Mouse (Mus musculus) stomach, embryonic 16.5 days (tissue): ENCODE data around the gene Lsm7. TPM values are rescaled to one million over a fixed set of nuclear protein-coding genes. Genes with fewer than 3 reads are reported as not detected.
"Not testable (repeated sequence)": the region's sequence is repeated elsewhere in the genome, so short reads cannot be mapped to it uniquely, and the experiment has no call there.

Source experiments
- ATAC-seq: fragments of 200-750 bp; cut with Nextera tagmentation; 2 replicates; pipeline ENCODE4 v1.8.0; 2017; ENCODE audit warnings: moderate number of reproducible peaks, moderate TSS enrichment; ENCODE audit not compliant: insufficient read depth, low FRiP score
- H3K27ac ChIP-seq: fragments of 300-500 bp; sonication (generic); 2 replicates; pipeline ENCODE4 v1.5.1; 2014; ENCODE audit warnings: low read length
- H3K27me3 ChIP-seq: fragments of 300-500 bp; sonication (generic); 2 replicates; pipeline ENCODE4 v1.6.1; 2014; ENCODE audit warnings: low read length, control low read depth, mixed read lengths; ENCODE audit not compliant: control insufficient read depth, insufficient read depth
- H3K36me3 ChIP-seq: fragments of 300-500 bp; sonication (generic); 2 replicates; pipeline ENCODE4 v1.6.1; 2014; ENCODE audit warnings: low read length; ENCODE audit not compliant: control insufficient read depth, insufficient read depth
- H3K4me1 ChIP-seq: fragments of 300-500 bp; sonication (generic); 2 replicates; pipeline ENCODE4 v1.6.1; 2014; ENCODE audit warnings: low read length, control low read depth, mixed read lengths; ENCODE audit not compliant: control insufficient read depth, insufficient read depth
- H3K4me2 ChIP-seq: fragments of 300-500 bp; sonication (generic); 2 replicates; pipeline ENCODE4 v1.6.1; 2014; ENCODE audit warnings: low read depth, low read length, mixed read lengths
- H3K4me3 ChIP-seq: fragments of 300-500 bp; sonication (generic); replicated peaks from 2 replicates; pipeline ENCODE4 v1.5.1; 2014; ENCODE audit warnings: mild to moderate bottlenecking, low read length
- H3K9ac ChIP-seq: fragments of 300-500 bp; sonication (generic); 2 replicates; pipeline ENCODE4 v1.6.1; 2014; ENCODE audit warnings: low read length
- H3K9me3 ChIP-seq: fragments of 300-500 bp; sonication (generic); replicated peaks from 2 replicates; pipeline ENCODE4 v1.6.1; 2016; ENCODE audit warnings: low read length, control low read depth; ENCODE audit not compliant: control insufficient read depth
- WGBS: fragments of 180-500 bp; shearing (Covaris S2); extraction: QIAGEN DNeasy Blood & Tissue Kit; methylation state at CpG from one replicate; pipeline ENCODE4 v1.1.7; 2014; 5-methylcytosine and 5-hydroxymethylcytosine counted together
- polyA plus RNA-seq: library from polyadenylated mRNA; unstranded; fragments of >200 nt; fragmentation: Nextera tagmentation; extraction: Ambion mirVana; gene quantifications from 2 replicates; pipeline ENCODE4 v1.2.1, GENCODE M21; 2015

Lsm7 gene
- polyA plus RNA-seq, 1 experiment from 2014 or later: 210 TPM

DNA sequence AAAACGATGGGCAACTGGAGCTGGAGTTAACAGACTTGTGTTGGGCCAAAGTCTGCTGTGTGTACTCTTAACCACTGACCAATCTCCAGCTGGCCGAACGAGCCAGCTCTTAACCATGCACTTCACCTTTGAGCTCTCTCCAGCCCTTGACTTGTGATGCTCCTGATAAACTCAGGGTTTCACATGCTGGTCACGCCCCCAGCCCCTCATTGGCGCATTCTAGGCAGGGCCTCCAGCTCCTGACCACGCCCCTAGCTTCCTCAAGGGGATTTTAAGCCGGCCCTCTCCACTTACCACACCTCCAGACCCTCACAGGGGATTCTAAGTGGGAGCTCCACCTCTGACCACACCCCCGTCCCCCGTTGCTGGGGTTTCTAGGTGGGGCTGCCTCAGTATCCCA is 23.9 kb downstream of the Lsm7 start:
- no peak overlapping the region for H3K4me2 ChIP-seq
- ATAC-seq: no peak
- no peak overlapping the region for H3K27ac ChIP-seq
- WGBS: 4% methylated on average over 9 of the region's 9 CpGs
- peaks cover 31% of the 10 kb centered on the region for H3K27me3 ChIP-seq
- no peaks in the 10 kb centered on the region; the same call in 1 of the 2 replicates for H3K9me3 ChIP-seq
- H3K9ac ChIP-seq: no peak overlapping the region
- peaks cover 11% of the 10 kb centered on the region; the same call in 1 of the 2 replicates for H3K36me3 ChIP-seq
- H3K4me3 ChIP-seq: no peak overlapping the region
- peaks cover 22% of the 10 kb centered on the region for H3K4me1 ChIP-seq

DNA sequence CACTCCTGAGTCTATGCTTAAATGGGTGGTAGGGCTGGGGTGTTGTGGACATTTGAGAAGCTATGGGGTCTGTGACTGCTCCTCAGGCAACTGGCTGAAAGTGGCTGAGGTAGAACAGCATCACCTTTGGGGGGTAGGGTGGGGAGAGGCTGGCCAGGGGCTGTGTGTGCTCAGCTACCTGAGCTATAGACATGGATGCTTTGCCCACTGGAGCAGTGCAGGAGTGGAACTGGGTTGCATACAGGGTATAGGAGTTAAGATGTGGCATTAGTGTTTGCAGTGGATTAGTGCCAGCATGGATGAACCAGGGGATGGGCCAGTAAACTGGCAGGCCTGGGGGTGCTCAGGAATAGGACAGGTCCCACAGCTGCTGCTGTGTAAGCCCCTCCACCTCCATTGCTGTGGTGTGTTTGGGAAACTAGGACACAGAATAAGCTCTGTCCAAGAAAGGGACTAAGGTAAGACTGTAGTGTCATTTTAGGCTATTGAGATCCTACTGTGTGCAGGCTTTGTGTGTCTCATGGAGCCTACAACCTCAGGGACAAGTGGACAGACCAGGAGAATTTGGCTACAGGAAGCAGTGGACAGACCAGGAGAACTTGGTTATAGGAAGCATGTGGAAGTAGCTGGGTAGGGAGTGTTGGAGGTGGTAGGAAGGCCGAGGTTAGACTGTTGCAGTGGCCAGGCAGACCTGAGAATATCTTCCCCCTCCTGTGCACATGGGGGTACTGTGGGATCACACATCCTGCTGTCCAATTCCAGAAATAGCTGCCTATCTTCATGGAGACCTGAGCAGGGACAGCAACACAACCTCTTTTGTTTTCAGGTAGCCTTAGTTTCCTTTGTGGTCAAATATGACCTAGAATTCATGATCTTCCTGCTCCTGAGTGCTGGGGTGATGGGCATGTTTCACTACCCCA is 25.4 kb downstream of the Lsm7 start:
- ATAC-seq: no peak
- WGBS: 61% methylated on average over 1 of the region's 1 CpGs
- Histone ChIP-seq H3K4me2 (no peak overlapping the region), H3K27ac (no peak overlapping the region), H3K36me3 (peaks cover 11% of the 10 kb centered on the region; the same call in 1 of the 2 replicates), H3K9me3 (no peaks in the 10 kb centered on the region; the same call in 1 of the 2 replicates), H3K27me3 (peaks cover 16% of the 10 kb centered on the region), H3K4me3 (no peak overlapping the region), H3K4me1 (peaks cover 26% of the 10 kb centered on the region), H3K9ac (no peak overlapping the region)

DNA sequence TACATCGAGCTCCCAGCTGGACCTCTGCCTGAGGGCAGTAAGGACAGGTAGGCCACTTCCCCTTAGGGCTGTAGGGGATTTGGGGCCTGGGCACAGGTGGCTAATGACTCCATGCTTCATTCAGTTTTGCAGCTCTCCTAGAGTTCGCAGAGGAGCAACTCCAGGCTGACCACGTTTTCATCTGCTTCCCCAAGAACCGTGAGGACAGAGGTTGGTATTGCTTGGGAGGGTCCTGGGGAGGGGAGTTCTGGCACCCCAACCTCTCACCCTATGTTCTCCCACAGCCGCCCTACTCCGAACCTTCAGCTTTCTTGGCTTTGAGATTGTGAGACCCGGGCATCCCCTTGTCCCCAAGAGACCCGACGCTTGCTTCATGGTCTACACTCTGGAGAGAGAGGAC is 26.4 kb downstream of the Lsm7 start:
- Histone ChIP-seq H3K36me3 (peaks cover 11% of the 10 kb centered on the region; the same call in 1 of the 2 replicates), H3K4me2 (peak overlapping the region; percentile 85; the same call in 1 of the 2 replicates), H3K4me1 (peaks cover 26% of the 10 kb centered on the region)
- WGBS: 76% methylated on average over 7 of the region's 9 CpGs
- H3K27ac ChIP-seq, H3K4me3 ChIP-seq, H3K9me3 ChIP-seq, ATAC-seq, H3K9ac ChIP-seq, H3K27me3 ChIP-seq: not testable (repeated sequence)

DNA sequence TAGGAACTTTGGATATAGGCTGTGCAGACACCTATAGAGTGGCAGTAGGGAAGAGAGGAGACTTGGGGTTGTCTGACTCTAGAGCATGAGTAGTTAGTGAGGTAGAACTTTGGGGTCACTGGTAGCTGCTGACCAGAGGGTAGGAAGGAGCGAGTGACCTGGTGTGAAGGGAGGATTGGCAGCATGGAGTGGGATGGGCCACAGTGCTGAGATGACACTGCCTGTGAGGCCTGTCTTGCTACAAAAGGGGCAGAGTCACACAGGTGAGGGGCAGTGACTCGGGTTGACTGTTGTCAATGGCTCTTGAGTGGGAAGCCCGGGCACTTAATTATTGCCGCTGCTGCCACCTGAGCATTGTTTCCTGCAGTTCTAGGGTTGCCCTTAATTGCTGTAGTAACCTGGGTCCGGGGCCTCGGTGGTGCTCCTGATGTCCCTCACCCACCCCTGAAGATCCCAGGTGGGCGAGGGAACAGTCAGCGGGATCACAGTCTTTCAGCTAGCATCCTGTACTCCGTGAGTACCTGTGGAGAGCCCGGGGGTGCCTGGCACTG is 27.1 kb downstream of the Lsm7 start:
- no peak for ATAC-seq
- peak overlapping the region; percentile 85 for H3K4me2 ChIP-seq
- no peaks in the 10 kb centered on the region for H3K27me3 ChIP-seq
- no peak overlapping the region for H3K27ac ChIP-seq
- H3K4me1 ChIP-seq: peaks cover 26% of the 10 kb centered on the region
- H3K36me3 ChIP-seq: peaks cover 11% of the 10 kb centered on the region; the same call in 1 of the 2 replicates
- peak overlapping the region; percentile 70 for H3K4me3 ChIP-seq
- WGBS: 61% methylated on average over 10 of the region's 10 CpGs
- H3K9me3 ChIP-seq: no peaks in the 10 kb centered on the region
- peak overlapping the region; percentile 93 for H3K9ac ChIP-seq

DNA sequence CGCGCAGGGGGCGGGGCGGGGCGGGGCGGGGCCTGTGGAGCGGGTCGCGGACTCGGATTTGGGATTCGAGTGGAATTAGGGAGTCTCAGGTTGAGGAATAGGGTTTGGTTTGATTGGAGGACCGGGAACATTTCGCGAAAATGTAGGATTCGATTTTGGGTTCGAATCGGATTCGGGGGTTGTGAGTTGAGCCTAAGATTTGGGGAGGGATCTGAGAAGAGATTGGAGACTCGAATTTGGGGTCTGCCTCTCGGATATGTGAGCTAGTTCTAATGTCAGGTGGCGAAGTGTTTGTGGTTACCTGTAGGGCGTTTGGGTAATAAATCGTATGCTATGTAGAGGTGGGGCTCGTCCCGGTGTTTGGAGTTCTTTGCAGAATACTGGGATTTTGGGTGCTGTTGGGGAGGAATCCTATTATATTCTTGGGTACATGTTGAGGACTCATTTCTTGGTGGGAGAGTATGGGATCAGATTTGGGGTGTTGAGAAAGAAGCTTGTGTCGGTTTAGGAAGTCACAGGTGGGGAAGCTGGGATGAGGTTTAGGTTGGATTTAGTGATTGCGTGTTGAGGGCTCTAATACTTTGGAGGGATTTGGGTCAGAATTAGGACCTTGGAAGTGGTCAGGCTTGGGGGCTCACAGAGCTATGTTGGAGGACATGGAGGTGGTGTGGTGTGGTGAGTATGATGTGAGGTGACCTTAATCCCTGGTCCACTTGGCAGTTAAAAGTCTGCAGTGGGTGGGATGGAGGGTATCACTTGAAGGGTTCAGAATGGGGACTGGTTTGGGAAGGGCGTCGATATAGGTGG is 27.7 kb downstream of the Lsm7 start:
- H3K4me2 ChIP-seq: peak overlapping the region; percentile 85
- no peaks in the 10 kb centered on the region for H3K27me3 ChIP-seq
- peak overlapping the region; percentile 70 for H3K4me3 ChIP-seq
- ATAC-seq: no peak
- peaks cover 11% of the 10 kb centered on the region; the same call in 1 of the 2 replicates for H3K36me3 ChIP-seq
- no peaks in the 10 kb centered on the region for H3K9me3 ChIP-seq
- WGBS: 5% methylated on average over 29 of the region's 29 CpGs
- H3K27ac ChIP-seq: peak overlapping the region; percentile 93
- peak overlapping the region; percentile 93 for H3K9ac ChIP-seq
- peaks cover 26% of the 10 kb centered on the region for H3K4me1 ChIP-seq

DNA sequence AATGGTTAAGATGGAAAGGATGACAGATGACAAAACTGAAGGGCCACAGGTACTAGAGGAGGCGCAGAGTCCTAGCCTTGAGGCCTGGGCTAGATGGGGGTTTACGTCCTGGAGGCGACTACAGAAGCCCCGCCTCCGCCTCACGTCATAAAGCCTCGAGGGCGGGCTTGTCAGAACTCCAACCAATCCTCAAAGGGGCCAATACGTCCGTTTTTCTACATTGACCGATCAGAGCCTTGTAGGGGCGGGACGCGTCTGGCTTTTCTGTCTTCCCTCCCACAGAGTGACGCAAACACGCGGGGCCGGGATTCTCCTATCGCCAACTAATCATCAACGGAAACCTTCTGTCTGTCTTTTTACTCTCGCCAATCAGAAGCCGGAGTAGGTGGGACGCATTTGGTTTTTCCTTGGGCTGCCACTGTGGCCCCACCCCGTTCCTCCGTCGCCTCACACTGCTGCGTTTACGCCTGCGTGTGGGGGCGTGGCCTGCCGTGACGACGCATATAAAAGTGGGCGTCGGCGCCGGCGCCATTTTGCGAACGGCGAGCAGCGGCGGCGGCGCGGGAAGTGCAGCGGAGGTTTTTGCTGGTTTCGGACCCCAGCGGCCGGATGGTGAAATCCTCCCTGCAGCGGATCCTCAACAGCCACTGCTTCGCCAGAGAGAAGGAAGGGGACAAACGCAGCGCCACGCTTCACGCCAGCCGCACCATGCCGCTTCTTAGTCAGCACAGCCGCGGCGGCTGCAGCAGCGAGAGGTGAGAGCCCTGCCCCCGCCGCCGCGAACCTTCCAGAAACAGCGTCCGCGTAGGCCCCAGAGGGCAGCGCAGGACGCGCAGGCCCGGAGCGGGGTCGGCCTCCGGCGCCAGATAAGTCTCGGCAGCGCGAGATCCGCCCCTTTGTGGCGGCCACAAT is 28.6 kb downstream of the Lsm7 start, which contains the start of gene Oaz1:
Gene Oaz1 (plus strand): TSS at position 506 of the 912 bp plus-strand sequence.
- Histone ChIP-seq H3K27me3 (no peaks in the 10 kb centered on the region), H3K36me3 (peaks cover 11% of the 10 kb centered on the region; the same call in 1 of the 2 replicates), H3K9ac (peak within 1 kb of the TSS; percentile 93), H3K4me3 (peak within 1 kb of the TSS; percentile 70), H3K27ac (peak within 1 kb of the TSS; percentile 93), H3K9me3 (no peaks in the 10 kb centered on the region), H3K4me2 (peak within 1 kb of the TSS; percentile 85), H3K4me1 (peaks cover 26% of the 10 kb centered on the region)
- WGBS: under 1% methylated on average over 80 of the region's 82 CpGs
- peak; percentile 97 for ATAC-seq

DNA sequence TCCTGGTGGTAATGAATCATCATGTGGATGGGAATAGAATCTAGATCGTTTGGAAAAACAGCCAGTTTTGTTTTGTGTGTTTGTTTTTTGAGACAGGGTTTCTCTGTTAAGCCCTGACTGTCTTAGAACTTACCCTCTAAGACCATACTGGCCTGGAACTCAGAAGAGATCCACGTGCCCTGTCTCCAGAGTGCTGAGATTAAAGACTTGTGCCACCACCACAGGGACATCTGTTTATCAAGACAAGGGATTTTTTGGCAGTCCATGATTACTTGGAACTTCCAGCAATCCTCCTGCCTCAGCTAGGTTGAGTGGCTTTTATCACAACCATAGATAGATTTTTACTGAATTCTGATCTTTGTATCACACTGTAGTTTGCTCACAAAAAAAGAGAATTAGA is 30.2 kb downstream of the Lsm7 start:
- H3K27ac ChIP-seq: no peak overlapping the region
- H3K9ac ChIP-seq: no peak overlapping the region
- H3K4me2 ChIP-seq: no peak overlapping the region
- H3K9me3 ChIP-seq: no peaks in the 10 kb centered on the region
- H3K36me3 ChIP-seq: 0 out of 2 replicates have a peak, but pooled peaks cover 6% of the 10 kb centered on the region
- no peak for ATAC-seq
- no peak overlapping the region for H3K4me3 ChIP-seq
- H3K4me1 ChIP-seq: peaks cover 15% of the 10 kb centered on the region
- H3K27me3 ChIP-seq: no peaks in the 10 kb centered on the region
- 63% methylated on average over 2 of the region's 2 CpGs for WGBS
